Mouse (Mus musculus) heart, adult 8-10 months (tissue): ENCODE measurements around the gene Rabep1. TPM values are rescaled to one million over a fixed set of nuclear protein-coding genes. Genes with fewer than 3 reads are reported as not detected.

Experiments
- DNase-seq: peaks from one replicate; pipeline ENCODE4 v3.0.0; 2022; ENCODE audit warnings: low spot score
- total RNA-seq, 4 experiments: library from RNA; stranded (reverse); gene quantifications; 2 replicates each; pipeline ENCODE4 v1.2.4; 2022

Gene Rabep1
- total RNA-seq, 4 experiments from 2014 or later, result 35.9 to 40.8 (median 36.5) TPM

- DNase-seq, result no peak
Measured at GRCm38 (mm10) chr11:70973947-70974346, 129.4 kb downstream of the Rabep1 start.

- DNase-seq, result no peak
Measured at GRCm38 (mm10) chr11:70975193-70975592, 130.6 kb downstream of the Rabep1 start.

- DNase-seq, result no peak
Measured at GRCm38 (mm10) chr11:70977293-70977692, 132.7 kb downstream of the Rabep1 start.

- DNase-seq, result no peak
Measured at GRCm38 (mm10) chr11:70980232-70980631, 135.7 kb downstream of the Rabep1 start.

GRCm38 (mm10) chr11:70980751-70981510, 136.4 kb downstream of the Rabep1 start:
- DNase-seq, result no peak

GRCm38 (mm10) chr11:70982030-70982429, 137.5 kb downstream of the Rabep1 start:
- no peak for DNase-seq

- DNase-seq, result peak; percentile 91
Measured at GRCm38 (mm10) chr11:70982557-70983228, 138.1 kb downstream of the Rabep1 start, which contains the start of gene C1qbp. C1qbp (minus strand) TSS chr11:70983026.

Other genes with a start within 250 kb of the Rabep1 start
- gene 4930544D05Rik, start 228.9 kb upstream of the Rabep1 start, total RNA-seq, result not detected
- not detected for gene Chrne, start 225.6 kb upstream of the Rabep1 start, total RNA-seq
- gene Gp1ba, start 205.7 kb upstream of the Rabep1 start, total RNA-seq, result under 1 TPM; 0.31 to 0.55 (median 0.54) TPM
- gene Rnf167, start 197.5 kb upstream of the Rabep1 start, total RNA-seq, result 10 to 100 TPM; 53.0 to 67.3 (median 58.7) TPM
- gene Slc25a11, start 197.3 kb upstream of the Rabep1 start, total RNA-seq, result 100 to 1,000 TPM; 640 to 724 (median 656) TPM
- 100 to 1,000 TPM; 243 to 295 (median 274) TPM for gene Pfn1, start 190.1 kb upstream of the Rabep1 start, total RNA-seq
- 1,000 to 10,000 TPM; 1,693 to 1,917 (median 1,770) TPM for gene Eno3, start 187.6 kb upstream of the Rabep1 start, total RNA-seq
- gene Spag7, start 175.4 kb upstream of the Rabep1 start, total RNA-seq, result 100 to 1,000 TPM in 1 of 4 experiments, 10 to 100 TPM in 3; 89.6 to 119 (median 95.7) TPM
- 10 to 100 TPM; 32.4 to 41.1 (median 34.2) TPM for gene Camta2, start 156.7 kb upstream of the Rabep1 start, total RNA-seq
- gene Inca1, start 144.6 kb upstream of the Rabep1 start, total RNA-seq, result 1 to 10 TPM; 5.1 to 6.7 (median 5.6) TPM
- gene Kif1c, start 144.2 kb upstream of the Rabep1 start, total RNA-seq, result 100 to 1,000 TPM; 456 to 555 (median 507) TPM
- gene Zfp3, start 80.6 kb upstream of the Rabep1 start, total RNA-seq, result 1 to 10 TPM; 6.1 to 8.6 (median 7.5) TPM
- under 1 TPM; 0.25 to 0.97 (median 0.53) TPM for gene Scimp, start 32.2 kb upstream of the Rabep1 start, total RNA-seq
- gene Nup88, start 125.2 kb downstream of the Rabep1 start, total RNA-seq, result 10 to 100 TPM; 42.5 to 49.0 (median 45.9) TPM
- 10 to 100 TPM; 15.7 to 17.6 (median 16.7) TPM for gene Rpain, start 125.4 kb downstream of the Rabep1 start, total RNA-seq
- 100 to 1,000 TPM; 205 to 232 (median 222) TPM for gene C1qbp, start 138.2 kb downstream of the Rabep1 start, total RNA-seq
- gene Dhx33, start 159.7 kb downstream of the Rabep1 start, total RNA-seq, result 10 to 100 TPM in 3 of 4 experiments, 1 to 10 TPM in 1; 9.5 to 11.8 (median 10.6) TPM
- 1 to 10 TPM; 5.6 to 9.2 (median 6.9) TPM for gene Mis12, start 174.8 kb downstream of the Rabep1 start, total RNA-seq
- gene Derl2, start 175.1 kb downstream of the Rabep1 start, total RNA-seq, result 10 to 100 TPM; 30.2 to 42.5 (median 34.6) TPM
- 1 to 10 TPM in 1 of 4 experiments, under 1 TPM in 3; 0.41 to 1.2 (median 0.57) TPM for gene 6330403K07Rik, start 188.7 kb downstream of the Rabep1 start, total RNA-seq